Mouse (Mus musculus) brain, embryonic 14.5 days (tissue): ENCODE data around the gene Cyp2s1. TPM values are rescaled to one million over a fixed set of nuclear protein-coding genes. Genes with fewer than 3 reads are reported as not detected.

Experiments used
- DNase-seq: peaks from one replicate; pipeline ENCODE4 v3.0.0-alpha.2; 2011; ENCODE audit warnings: low read depth
- CTCF ChIP-seq: fragments of 200-500 bp; IDR thresholded peaks from 2 replicates; pipeline ENCODE4 v1.5.1; 2012; ENCODE audit warnings: inconsistent platforms, mild to moderate bottlenecking, moderate library complexity, borderline replicate concordance; ENCODE audit not compliant: insufficient read depth, insufficient read length; ENCODE audit errors: extremely low read depth
- POLR2A ChIP-seq: fragments of 200-500 bp; IDR thresholded peaks from 2 replicates; pipeline ENCODE4 v1.6.1; 2012; ENCODE audit warnings: mild to moderate bottlenecking, inconsistent platforms, borderline replicate concordance; ENCODE audit not compliant: poor library complexity, insufficient read depth, insufficient read length, severe bottlenecking; ENCODE audit errors: extremely low read depth
- polyA plus RNA-seq: library from polyadenylated mRNA; depleted of rRNA; stranded (reverse); fragments of >200 nt; gene quantifications from 2 replicates; pipeline ENCODE4 v1.2.3, GENCODE M21; 2012; rRNA removed

Cyp2s1 gene
- polyA plus RNA-seq, 1 experiment = 2.0 TPM

GRCm38 (mm10) chr7:25766108-25766507, 50.6 kb downstream of the Cyp2s1 start:
- DNase-seq = no peak
- TF ChIP-seq POLR2A (no peak), CTCF (no peak)

- TF ChIP-seq CTCF (no peak), POLR2A (no peak)
- peak; percentile 11 for DNase-seq
These were observed 52.5 kb downstream of the Cyp2s1 start for GRCm38 (mm10) chr7:25764221-25764620.

DNA sequence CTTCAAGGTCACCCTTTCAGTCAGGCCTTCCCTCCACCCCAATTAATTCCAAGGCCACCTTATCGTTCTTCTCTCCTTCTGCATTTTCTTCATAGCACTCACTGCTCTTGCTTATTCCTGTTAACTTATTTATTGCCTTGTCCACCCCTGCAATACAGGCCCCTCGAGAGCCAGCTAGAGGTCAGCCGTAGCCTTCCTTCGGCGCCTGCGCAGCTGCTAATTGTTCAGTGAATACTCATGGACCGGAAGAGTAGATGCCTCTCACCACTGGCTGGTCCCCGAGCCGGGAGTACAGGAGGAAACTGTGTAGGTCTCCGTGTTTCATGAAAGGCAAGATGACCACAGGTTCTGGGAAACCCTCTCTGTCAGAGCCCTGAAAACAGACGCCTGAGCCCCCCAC, 53.0 kb downstream of the Cyp2s1 start:
- no peak for TF ChIP-seq POLR2A
- no peak for TF ChIP-seq CTCF
- no peak for DNase-seq

- DNase-seq = peak; percentile 74
- TF ChIP-seq POLR2A (no peak), CTCF (no peak)
These were observed 55.4 kb downstream of the Cyp2s1 start for GRCm38 (mm10) chr7:25761354-25761753.

GRCm38 (mm10) chr7:25756011-25756410, 60.7 kb downstream of the Cyp2s1 start:
- TF ChIP-seq CTCF (peak; percentile 79), POLR2A (0 out of 2 replicates have a peak, but pooled peaks have one; percentile 11)
- peak; percentile 92 for DNase-seq

- TF ChIP-seq POLR2A (0 out of 2 replicates have a peak, but pooled peaks have one; percentile 17), CTCF (no peak)
- no peak for DNase-seq
These were observed 61.3 kb downstream of the Cyp2s1 start for GRCm38 (mm10) chr7:25755468-25755833.

- peak; percentile 99 for DNase-seq
- TF ChIP-seq POLR2A (no peak), CTCF (peak; percentile 39; the same call in 1 of the 2 replicates)
These were observed 61.8 kb downstream of the Cyp2s1 start, which contains the start of gene Hnrnpul1 for GRCm38 (mm10) chr7:25754738-25755467. Gene Hnrnpul1 (minus strand): TSS chr7:25754757.

GRCm38 (mm10) chr7:25754439-25754737, 62.3 kb downstream of the Cyp2s1 start:
- no peak for TF ChIP-seq CTCF
- TF ChIP-seq POLR2A = peak; percentile 40; the same call in 1 of the 2 replicates
- no peak for DNase-seq

DNA sequence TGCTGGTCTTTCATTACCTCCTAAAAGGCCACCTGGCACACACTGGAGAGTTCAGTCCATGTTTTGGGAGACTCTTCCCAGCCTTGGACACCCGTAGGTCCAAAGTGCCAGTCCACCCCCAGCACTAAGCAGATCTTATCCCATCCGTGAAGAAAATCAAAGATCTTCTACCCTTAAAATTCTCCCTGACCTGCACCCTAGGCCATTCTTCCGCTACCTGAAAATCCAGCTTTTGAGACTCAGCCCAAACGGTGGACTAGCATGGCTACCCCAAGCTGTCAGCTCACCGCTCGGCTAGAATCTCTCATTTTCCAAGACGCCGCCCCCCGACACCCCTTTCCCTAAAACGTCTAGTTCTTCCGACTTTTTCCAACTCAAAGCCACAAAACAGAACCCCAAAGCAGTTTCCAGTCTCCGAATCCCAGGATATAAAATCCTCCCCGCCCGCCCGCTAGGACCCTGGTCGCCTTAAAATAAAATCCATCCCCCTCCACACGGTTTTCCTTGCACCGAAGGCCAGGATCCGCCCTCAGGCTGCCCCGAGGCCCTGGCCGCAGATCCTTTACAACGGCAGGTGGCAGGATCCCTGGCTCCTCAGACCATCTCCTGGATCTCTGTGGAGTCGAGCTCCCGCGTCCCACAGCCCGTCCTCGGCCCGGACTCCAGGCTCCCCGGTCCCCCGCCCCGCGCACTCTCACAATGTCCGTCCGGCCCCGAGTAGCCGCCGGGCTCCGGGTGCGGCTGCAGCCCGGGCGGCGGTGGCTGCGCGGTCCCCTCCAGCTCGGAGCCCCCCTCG, 62.9 kb downstream of the Cyp2s1 start:
- peak; percentile 23 for DNase-seq

DNA sequence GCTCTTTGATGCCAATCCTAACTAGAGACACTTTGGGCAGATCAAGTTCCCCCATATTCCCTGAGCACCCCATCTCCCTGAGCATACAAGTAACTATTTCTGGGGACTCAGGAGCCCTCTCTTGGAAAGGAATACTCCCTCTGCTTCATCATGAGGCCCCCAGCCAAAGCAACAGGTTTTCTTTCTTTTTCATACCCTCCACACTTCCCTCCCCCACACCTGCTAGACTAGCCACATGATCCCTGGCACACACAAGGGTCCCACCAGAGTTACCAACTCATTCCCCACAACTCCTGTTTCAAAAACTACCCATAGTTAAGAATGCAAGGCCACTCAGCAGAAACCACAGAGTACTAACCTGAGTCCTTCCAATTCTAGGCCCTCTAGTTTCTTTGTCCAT, 63.6 kb downstream of the Cyp2s1 start:
- no peak for TF ChIP-seq CTCF
- TF ChIP-seq POLR2A = no peak
- peak; percentile 3 for DNase-seq

More for the DNA sequence above, 62.9 kb downstream of the Cyp2s1 start:
- TF ChIP-seq POLR2A = no peak
- TF ChIP-seq CTCF = no peak

Other genes with a start within 250 kb of the Cyp2s1 start
- gene Erich4, start 201.0 kb downstream of the Cyp2s1 start, polyA plus RNA-seq = 0.10 and 0.12 TPM in 2 replicates
- 41.9 and 46.1 TPM in 2 replicates for gene Dmac2, start 197.5 kb downstream of the Cyp2s1 start, polyA plus RNA-seq
- 0.78 and 0.87 TPM in 2 replicates for gene B3gnt8, start 190.3 kb downstream of the Cyp2s1 start, polyA plus RNA-seq
- 58.6 and 87.9 TPM in 2 replicates for gene Bckdha, start 157.9 kb downstream of the Cyp2s1 start, polyA plus RNA-seq
- gene Exosc5, start 157.7 kb downstream of the Cyp2s1 start, polyA plus RNA-seq = 35.8 and 58.1 TPM in 2 replicates
- 14.2 and 16.5 TPM in 2 replicates for gene Tmem91, start 141.7 kb downstream of the Cyp2s1 start, polyA plus RNA-seq
- 51.5 and 73.3 TPM in 2 replicates for gene B9d2, start 136.1 kb downstream of the Cyp2s1 start, polyA plus RNA-seq
- 3.2 and 7.9 TPM in 2 replicates for gene Tgfb1, start 129.9 kb downstream of the Cyp2s1 start, polyA plus RNA-seq
- gene Ccdc97, start 97.8 kb downstream of the Cyp2s1 start, polyA plus RNA-seq = 80.5 and 84.4 TPM in 2 replicates
- 34.7 and 70.2 TPM in 2 replicates for gene Hnrnpul1, start 62.2 kb downstream of the Cyp2s1 start, polyA plus RNA-seq
- 14.3 and 18.8 TPM in 2 replicates for gene Axl, start 28.2 kb downstream of the Cyp2s1 start, polyA plus RNA-seq
- not detected in 2 replicates for gene Cyp2b10, start 80.7 kb upstream of the Cyp2s1 start, polyA plus RNA-seq
- gene Cyp2b13, start 244.6 kb upstream of the Cyp2s1 start, polyA plus RNA-seq = not detected in 2 replicates